Mouse (Mus musculus): ENCODE data around the gene Dnm1l.

DNA sequence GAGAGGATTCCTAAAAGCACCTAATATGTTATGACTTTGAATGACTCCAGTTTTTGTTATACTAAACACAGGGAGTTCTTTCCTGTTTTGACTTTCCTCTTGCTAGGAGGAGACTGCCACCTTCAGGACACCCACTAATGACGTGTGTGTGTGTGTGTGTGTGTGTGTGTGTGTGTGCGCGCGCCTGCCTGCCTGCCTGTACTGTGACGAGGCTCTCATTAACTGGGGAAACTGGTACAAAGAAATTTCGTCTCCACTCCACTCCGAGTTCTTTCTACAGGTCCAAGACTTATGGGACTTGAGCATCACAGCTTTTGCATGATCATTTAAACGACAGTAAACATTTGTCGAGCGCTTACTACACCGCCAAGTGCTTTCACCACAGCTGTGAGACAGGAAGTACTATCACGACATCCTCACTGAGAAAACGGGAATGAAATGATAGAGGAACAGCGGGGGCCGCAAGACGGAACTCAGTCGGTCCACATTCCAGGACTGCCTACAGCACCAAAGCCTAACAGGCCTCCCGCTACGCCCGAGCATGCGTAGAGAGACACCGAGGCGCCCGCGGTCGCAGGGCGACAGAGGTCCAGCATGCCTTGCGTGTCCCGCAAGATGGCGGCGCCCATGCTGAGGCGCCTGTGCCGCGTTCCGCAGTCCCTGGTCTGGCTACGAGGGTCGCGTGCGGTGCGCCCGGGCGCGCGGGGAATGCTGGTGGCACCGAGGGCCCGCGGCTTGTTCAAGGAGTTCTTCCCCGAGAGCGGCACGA, 56.2 kb downstream of the Dnm1l start, which contains the start of gene Yars2:
- TF ChIP-seq CTCF (IDR thresholded peaks at IDR 0.05; ENCODE audit: low read depth, low read length) (peak; percentile 58), POLR2A (IDR thresholded peaks at IDR 0.05; ENCODE audit: extremely low read depth, insufficient read depth, low read length) (peak; percentile 68; the same call in 1 of the 2 replicates)

All from liver, adult 2 months (tissue).